Mouse (Mus musculus) lung, embryonic 16.5 days (tissue): ENCODE results near the gene Cacng1. TPM values are rescaled to one million over a fixed set of nuclear protein-coding genes. Genes with fewer than 3 reads are reported as not detected.
A peak's percentile ranks its signal among the peaks of the same experiment; 100 is the strongest.

Experiments
- ATAC-seq: fragments of 200-750 bp; cut with Nextera tagmentation; 2 replicates; pipeline ENCODE4 v1.8.0; 2017; ENCODE audit warnings: low read depth, mild to moderate bottlenecking, moderate library complexity
- H3K27ac ChIP-seq: fragments of 300-500 bp; sonication (generic); 2 replicates; pipeline ENCODE4 v1.5.1; 2014; ENCODE audit warnings: mild to moderate bottlenecking, control low read depth, low read length
- H3K27me3 ChIP-seq: fragments of 300-500 bp; sonication (generic); 2 replicates; pipeline ENCODE4 v1.6.1; 2014; ENCODE audit warnings: low read depth, low read length, mixed read lengths; ENCODE audit not compliant: control insufficient read depth, insufficient read depth
- H3K36me3 ChIP-seq: fragments of 300-500 bp; sonication (generic); 2 replicates; pipeline ENCODE4 v1.6.1; 2014; ENCODE audit warnings: low read length; ENCODE audit not compliant: control insufficient read depth, insufficient read depth
- H3K4me1 ChIP-seq: fragments of 300-500 bp; sonication (generic); replicated peaks from 2 replicates; pipeline ENCODE4 v1.6.1; 2014; ENCODE audit warnings: low read length, mixed read lengths; ENCODE audit not compliant: control insufficient read depth, insufficient read depth
- H3K4me2 ChIP-seq: fragments of 300-500 bp; sonication (generic); 2 replicates; pipeline ENCODE4 v1.6.1; 2014; ENCODE audit warnings: low read depth, low read length, control low read depth
- H3K4me3 ChIP-seq: fragments of 300-500 bp; sonication (generic); 2 replicates; pipeline ENCODE4 v1.5.1; 2014; ENCODE audit warnings: mild to moderate bottlenecking, low read length, control low read depth
- H3K9ac ChIP-seq: fragments of 300-500 bp; sonication (generic); 2 replicates; pipeline ENCODE4 v1.6.1; 2014; ENCODE audit warnings: low read length, control low read depth
- H3K9me3 ChIP-seq: fragments of 300-500 bp; sonication (generic); 2 replicates; pipeline ENCODE4 v1.6.1; 2016; ENCODE audit warnings: low read length; ENCODE audit not compliant: control insufficient read depth
- WGBS: fragments of 180-500 bp; shearing (Covaris S2); extraction: QIAGEN DNeasy Blood & Tissue Kit; methylation state at CpG from one replicate; pipeline ENCODE4 v1.1.7; 2014; 5-methylcytosine and 5-hydroxymethylcytosine counted together
- polyA plus RNA-seq: library from polyadenylated mRNA; unstranded; fragments of >200 nt; fragmentation: Nextera tagmentation; extraction: Ambion mirVana; gene quantifications from 2 replicates; pipeline ENCODE4 v1.2.1, GENCODE M21; 2015

The Cacng1 gene
- polyA plus RNA-seq, 1 experiment from 2014 or later: 1.0 TPM

DNA sequence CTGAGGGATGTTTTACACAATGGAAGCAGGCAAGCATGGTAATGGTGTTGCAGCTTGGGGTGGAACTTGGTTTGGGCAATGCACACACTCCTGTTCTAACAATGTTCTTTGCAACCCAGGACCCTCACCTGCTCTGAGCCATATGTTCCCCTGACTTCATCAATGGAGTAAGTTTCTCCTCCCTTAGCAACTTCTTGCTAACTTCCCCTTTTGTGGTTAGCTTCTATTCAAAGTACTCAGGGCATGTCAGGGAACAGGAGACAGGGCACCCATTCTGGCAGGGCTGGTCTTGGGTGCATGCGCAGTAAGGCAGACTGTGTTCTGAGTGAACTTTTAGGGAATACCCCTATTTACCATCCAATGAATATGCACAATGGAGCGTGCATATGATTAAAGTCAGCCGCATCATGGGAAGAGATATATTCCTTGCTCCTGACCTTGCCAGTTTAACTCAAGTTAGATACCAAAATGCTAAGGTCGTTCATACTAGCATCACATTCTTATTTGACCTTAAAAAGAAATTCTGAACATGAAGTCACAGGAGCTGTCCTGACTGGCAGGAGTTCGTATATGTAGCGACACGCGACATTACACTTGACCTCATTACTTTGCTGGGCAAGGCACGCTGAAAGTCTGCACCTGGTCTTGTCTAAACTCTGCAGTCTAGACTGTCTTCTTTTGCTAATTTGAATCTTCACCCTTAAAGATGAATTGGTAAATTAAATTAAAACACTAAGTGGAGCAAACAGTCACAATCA lies 4.1 kb upstream of the Cacng1 start:
- Histone ChIP-seq H3K27ac (no peak overlapping the region), H3K4me2 (no peak overlapping the region), H3K36me3 (no peaks in the 10 kb centered on the region), H3K4me3 (no peak overlapping the region), H3K27me3 (no peaks in the 10 kb centered on the region), H3K9me3 (no peaks in the 10 kb centered on the region), H3K9ac (no peak overlapping the region), H3K4me1 (no peaks in the 10 kb centered on the region)
- 76% methylated on average over 9 of the region's 9 CpGs for WGBS
- ATAC-seq: no peak

DNA sequence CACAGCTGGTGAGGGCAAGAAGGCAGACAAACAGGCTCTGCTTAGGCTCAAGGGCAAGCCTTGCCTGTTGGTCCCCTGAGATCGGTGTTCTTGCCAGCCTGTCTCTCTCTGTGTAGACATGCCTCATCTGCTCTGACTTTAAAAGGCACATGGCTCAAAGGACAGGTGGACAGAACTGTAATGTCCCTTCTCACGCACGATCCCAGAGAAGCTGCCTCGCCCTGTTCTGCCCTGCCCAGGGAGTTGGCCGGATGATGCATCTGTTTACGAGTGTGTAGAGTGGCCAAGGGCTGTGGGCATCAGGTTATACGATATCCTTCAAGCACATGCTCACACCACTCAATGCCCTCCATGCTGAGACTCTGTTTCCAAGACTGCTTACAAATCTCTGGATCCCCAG lies 2.0 kb downstream of the Cacng1 start:
- Histone ChIP-seq H3K9ac (no peak overlapping the region), H3K36me3 (no peaks in the 10 kb centered on the region), H3K4me1 (no peaks in the 10 kb centered on the region), H3K27me3 (no peaks in the 10 kb centered on the region; the same call in 1 of the 2 replicates), H3K4me2 (no peak overlapping the region), H3K9me3 (no peaks in the 10 kb centered on the region), H3K4me3 (no peak overlapping the region), H3K27ac (no peak overlapping the region)
- no peak for ATAC-seq
- WGBS: 83% methylated on average over 7 of the region's 7 CpGs

DNA sequence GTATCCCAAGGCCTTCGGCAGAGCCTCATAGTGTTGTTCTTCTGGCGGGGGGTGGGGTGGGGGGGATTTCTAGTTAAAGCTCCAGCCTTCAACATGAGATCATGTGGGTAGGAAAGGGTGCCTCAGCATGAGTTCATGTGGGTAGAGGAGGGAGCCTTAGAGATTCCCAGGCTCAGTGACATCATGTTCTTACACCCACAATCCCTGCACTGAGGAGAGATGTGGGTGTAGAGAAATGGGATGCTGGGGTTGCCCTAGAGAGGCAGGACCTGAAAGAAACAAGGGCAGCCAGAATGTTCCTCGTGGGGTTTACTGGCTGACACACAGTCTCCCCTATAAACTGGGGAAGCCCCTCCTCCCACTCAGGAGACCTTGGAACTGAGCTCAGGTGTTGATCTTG lies 5.9 kb downstream of the Cacng1 start:
- no peaks in the 10 kb centered on the region; the same call in 1 of the 2 replicates for H3K27me3 ChIP-seq
- H3K4me3 ChIP-seq: no peak overlapping the region
- H3K9ac ChIP-seq: no peak overlapping the region
- WGBS: 46% methylated on average over 3 of the region's 3 CpGs
- no peak for ATAC-seq
- no peak overlapping the region for H3K4me2 ChIP-seq
- H3K4me1 ChIP-seq: no peaks in the 10 kb centered on the region
- H3K36me3 ChIP-seq: no peaks in the 10 kb centered on the region
- no peaks in the 10 kb centered on the region for H3K9me3 ChIP-seq
- H3K27ac ChIP-seq: no peak overlapping the region

DNA sequence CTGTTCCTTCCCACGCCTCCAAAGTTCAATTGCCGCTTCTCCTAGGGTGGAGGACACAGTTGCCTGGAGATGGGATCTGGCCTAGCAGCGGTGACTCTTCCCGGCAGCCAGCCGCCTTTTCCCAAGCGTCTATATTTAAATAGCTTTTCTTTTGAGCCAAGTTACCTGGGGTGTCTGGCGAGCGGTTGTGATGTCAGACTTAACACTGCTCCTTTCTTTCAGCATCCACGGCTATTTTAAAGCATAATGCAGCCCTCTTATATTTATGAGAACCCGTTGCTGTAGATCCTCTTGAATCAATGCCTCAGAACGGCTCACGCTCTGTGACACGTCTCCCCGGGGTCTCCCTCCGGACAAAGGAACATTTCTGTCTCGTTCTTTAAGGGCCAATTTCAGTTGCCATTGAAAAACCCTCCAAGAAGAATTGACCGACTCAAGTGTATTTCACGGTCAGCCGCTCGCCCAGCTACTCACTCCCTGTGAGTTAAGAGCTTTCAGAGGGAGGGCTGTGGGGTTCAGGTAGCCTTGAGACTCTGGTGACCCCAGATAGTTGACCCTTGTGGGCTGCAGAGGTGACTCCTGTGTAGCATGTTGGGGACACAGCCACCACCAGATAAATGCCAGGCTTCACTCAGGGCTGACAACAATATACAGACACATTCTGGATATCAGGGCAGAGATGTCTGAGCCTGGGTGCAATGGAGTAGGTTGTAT lies 8.3 kb downstream of the Cacng1 start:
- no peaks in the 10 kb centered on the region for H3K9me3 ChIP-seq
- no peaks in the 10 kb centered on the region for H3K36me3 ChIP-seq
- no peak overlapping the region for H3K9ac ChIP-seq
- H3K27ac ChIP-seq: no peak overlapping the region
- H3K27me3 ChIP-seq: no peaks in the 10 kb centered on the region; the same call in 1 of the 2 replicates
- no peak for ATAC-seq
- 52% methylated on average over 20 of the region's 20 CpGs for WGBS
- no peaks in the 10 kb centered on the region for H3K4me1 ChIP-seq
- no peak overlapping the region for H3K4me3 ChIP-seq
- H3K4me2 ChIP-seq: no peak overlapping the region

DNA sequence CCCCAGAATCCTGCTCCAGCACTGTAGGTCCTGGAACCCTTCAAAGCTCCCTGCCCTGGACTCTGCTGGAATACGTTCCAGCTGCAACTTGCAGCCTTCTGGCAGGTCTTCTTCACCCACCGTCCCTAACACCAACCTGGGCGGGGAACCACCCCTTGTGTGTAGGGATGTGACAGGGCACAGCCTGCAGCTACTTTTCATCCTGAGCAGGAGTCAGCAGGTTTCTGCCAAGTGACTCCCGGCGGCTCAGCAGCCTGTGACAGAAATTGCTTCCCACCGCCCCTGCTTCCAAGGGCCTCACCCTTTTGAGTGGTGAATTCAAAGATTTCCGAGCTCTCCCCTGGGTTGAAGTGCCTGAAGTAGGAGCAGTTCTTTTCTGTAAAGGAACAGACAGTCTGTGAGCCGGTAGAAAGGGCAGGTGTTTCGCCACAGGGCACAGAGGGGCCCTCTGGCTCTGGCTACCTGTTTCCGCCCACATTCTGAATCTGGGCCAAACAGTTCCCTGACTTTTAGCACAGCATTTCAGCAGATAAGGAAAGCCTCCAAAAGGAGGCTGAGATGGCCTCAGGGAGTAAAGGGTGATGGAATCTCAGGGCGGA lies 10.7 kb downstream of the Cacng1 start:
- 47% methylated on average over 11 of the region's 11 CpGs for WGBS

DNA sequence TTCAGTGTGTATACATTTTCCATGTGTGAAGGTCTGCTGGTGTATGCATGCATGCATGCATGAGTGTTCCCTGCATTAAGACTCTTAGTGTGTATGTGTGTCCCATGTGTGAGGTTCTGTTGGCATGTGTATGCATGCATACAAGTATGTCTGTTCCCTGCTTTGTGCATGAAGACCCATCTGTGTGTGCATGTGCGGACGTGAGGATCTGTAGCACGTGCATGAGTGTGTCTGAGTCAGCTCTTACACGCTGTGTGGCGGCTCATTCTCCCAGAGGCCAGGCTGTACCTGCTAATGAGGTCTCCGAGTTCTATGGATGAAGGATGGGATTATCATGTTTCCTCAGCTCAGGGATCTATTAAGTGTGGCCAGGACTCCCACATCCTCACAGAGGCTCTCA lies 11.3 kb downstream of the Cacng1 start:
- no peak overlapping the region for H3K4me3 ChIP-seq
- no peaks in the 10 kb centered on the region; the same call in 1 of the 2 replicates for H3K27me3 ChIP-seq
- no peaks in the 10 kb centered on the region for H3K4me1 ChIP-seq
- H3K36me3 ChIP-seq: no peaks in the 10 kb centered on the region
- no peak overlapping the region for H3K9ac ChIP-seq
- H3K27ac ChIP-seq: no peak overlapping the region
- no peak; the same call in 1 of the 2 replicates for ATAC-seq
- H3K9me3 ChIP-seq: no peaks in the 10 kb centered on the region
- no peak overlapping the region for H3K4me2 ChIP-seq
- 66% methylated on average over 6 of the region's 6 CpGs for WGBS

More for the DNA sequence above, 10.7 kb downstream of the Cacng1 start:
- no peaks in the 10 kb centered on the region; the same call in 1 of the 2 replicates for H3K27me3 ChIP-seq
- H3K4me1 ChIP-seq: no peaks in the 10 kb centered on the region
- no peak overlapping the region for H3K27ac ChIP-seq
- H3K4me3 ChIP-seq: no peak overlapping the region
- no peaks in the 10 kb centered on the region for H3K36me3 ChIP-seq
- ATAC-seq: peak; percentile 86
- no peak overlapping the region for H3K9ac ChIP-seq
- no peak overlapping the region for H3K4me2 ChIP-seq
- H3K9me3 ChIP-seq: no peaks in the 10 kb centered on the region

DNA sequence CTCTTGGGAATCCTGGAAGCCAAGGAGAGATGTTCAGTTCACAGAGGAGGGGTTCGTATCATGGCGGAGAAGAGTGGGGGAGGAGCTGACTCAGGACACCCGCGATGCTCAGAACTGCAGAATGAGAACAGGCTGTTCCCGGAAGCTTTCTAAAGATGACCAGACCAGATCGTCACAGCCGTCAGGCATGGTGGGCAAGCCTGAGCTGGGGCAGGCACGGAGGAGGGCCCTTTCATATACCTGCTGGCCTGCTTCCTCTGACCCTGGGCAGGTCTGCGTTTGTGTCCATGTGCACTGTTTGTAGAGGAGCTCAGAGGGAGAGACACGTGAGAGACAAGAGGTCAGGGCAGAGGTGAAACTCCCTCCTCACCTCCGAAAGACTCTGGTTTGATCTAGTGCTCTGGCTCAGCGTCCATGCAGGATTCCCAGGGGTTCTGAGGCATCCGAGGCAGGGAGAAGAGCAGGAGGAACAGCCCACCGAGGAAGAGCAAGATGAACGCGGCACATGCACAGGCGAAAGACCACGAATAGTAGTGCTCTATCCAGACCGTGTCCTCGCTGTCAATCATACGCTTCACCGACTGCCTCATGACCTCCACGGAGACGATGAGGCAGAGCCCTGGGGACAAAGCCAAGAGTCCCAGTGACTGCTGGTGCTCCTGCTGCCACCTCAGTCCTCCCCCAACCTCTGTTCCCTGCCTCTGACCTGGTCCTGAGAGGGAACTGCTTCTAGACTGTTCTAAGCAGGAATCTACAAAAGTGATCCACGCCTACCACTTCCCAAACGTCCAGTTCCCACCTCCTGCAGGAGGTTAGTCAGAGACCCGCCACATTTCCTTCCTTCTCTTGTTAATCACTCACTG lies 12.8 kb downstream of the Cacng1 start:
- Histone ChIP-seq H3K36me3 (no peaks in the 10 kb centered on the region), H3K9ac (no peak overlapping the region), H3K9me3 (no peaks in the 10 kb centered on the region), H3K4me1 (no peaks in the 10 kb centered on the region), H3K4me2 (no peak overlapping the region), H3K4me3 (no peak overlapping the region), H3K27ac (no peak overlapping the region), H3K27me3 (no peaks in the 10 kb centered on the region; the same call in 1 of the 2 replicates)
- WGBS: 46% methylated on average over 27 of the region's 27 CpGs
- no peak for ATAC-seq

DNA sequence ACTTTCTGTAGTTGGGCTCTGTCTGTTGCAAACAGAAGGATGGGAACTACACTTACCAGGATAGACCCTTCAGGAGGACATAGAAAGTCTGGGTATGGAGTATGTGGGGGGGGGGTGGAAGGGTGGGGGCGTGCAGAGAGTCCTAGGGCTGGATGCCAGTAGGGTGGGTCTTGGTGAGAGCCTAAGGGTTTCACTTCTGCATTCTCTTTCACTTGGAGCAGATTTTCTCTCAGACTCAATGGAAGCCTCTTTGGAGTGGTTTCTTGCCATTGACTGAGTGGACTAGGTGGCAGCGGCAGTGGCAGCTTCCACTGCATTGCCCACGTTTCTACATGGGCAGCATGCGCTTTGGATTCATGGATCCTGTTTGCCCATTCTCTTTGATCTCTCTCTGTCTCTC lies 16.4 kb downstream of the Cacng1 start:
- no peaks in the 10 kb centered on the region for H3K4me1 ChIP-seq
- H3K27me3 ChIP-seq: no peaks in the 10 kb centered on the region; the same call in 1 of the 2 replicates
- H3K36me3 ChIP-seq: no peaks in the 10 kb centered on the region
- H3K9ac ChIP-seq: no peak overlapping the region
- WGBS: 86% methylated on average over 4 of the region's 4 CpGs
- no peak overlapping the region for H3K4me2 ChIP-seq
- H3K9me3 ChIP-seq: 0 out of 2 replicates have a peak, but pooled peaks cover 2% of the 10 kb centered on the region
- H3K27ac ChIP-seq: no peak overlapping the region
- H3K4me3 ChIP-seq: no peak overlapping the region
- no peak for ATAC-seq
